Mouse (Mus musculus) myocyte (in vitro differentiated cells): ENCODE results near the gene Slc16a12.

Experiments
- CEBPB ChIP-seq: IDR thresholded peaks from 2 replicates; pipeline ENCODE4 v1.6.1; 2011; ENCODE audit warnings: mild to moderate bottlenecking, moderate library complexity; ENCODE audit not compliant: poor library complexity, insufficient read depth, severe bottlenecking
- E2F4 ChIP-seq: IDR thresholded peaks from one replicate; pipeline ENCODE4 v1.6.1; 2011; ENCODE audit warnings: mild to moderate bottlenecking, control low read depth, moderate library complexity; ENCODE audit not compliant: insufficient read depth
- MAX ChIP-seq: IDR thresholded peaks from one replicate; pipeline ENCODE4 v1.6.1; 2011; ENCODE audit warnings: low read depth, mild to moderate bottlenecking, control low read depth
- POLR2A ChIP-seq: IDR thresholded peaks from one replicate; pipeline ENCODE4 v1.6.1; 2011; ENCODE audit warnings: low read depth, mild to moderate bottlenecking, control low read depth, moderate library complexity; ENCODE audit not compliant: insufficient read length
- REST ChIP-seq: IDR thresholded peaks from one replicate; pipeline ENCODE4 v1.6.1; 2011; ENCODE audit warnings: mild to moderate bottlenecking, control low read depth, moderate library complexity; ENCODE audit not compliant: insufficient read depth, insufficient read length
- SRF ChIP-seq: IDR thresholded peaks from one replicate; pipeline ENCODE4 v1.6.1; 2011; ENCODE audit warnings: low read depth; ENCODE audit not compliant: control insufficient read depth, insufficient read length
- TCF12 ChIP-seq: IDR thresholded peaks from one replicate; pipeline ENCODE4 v1.6.1; 2011; ENCODE audit warnings: mild to moderate bottlenecking, control low read depth; ENCODE audit not compliant: poor library complexity, insufficient read depth, severe bottlenecking
- USF1 ChIP-seq: IDR thresholded peaks from one replicate; pipeline ENCODE4 v1.6.1; 2011; ENCODE audit warnings: low read depth, mild to moderate bottlenecking, control low read depth, moderate library complexity

- no peak for TF ChIP-seq TCF12
- no peak for TF ChIP-seq POLR2A
- no peak for TF ChIP-seq REST
- no peak for TF ChIP-seq MAX
- no peak for TF ChIP-seq CEBPB
- TF ChIP-seq E2F4, result no peak
- no peak for TF ChIP-seq USF1
- TF ChIP-seq SRF, result no peak
Observed at GRCm38 (mm10) chr19:34691402-34691801, 55.7 kb downstream of the Slc16a12 start.
